Mouse (Mus musculus) midbrain, embryonic 12.5 days (tissue): ENCODE results near the gene Gm11992. TPM values are rescaled to one million over a fixed set of nuclear protein-coding genes. Genes with fewer than 3 reads are reported as not detected.

Experiments used
- ATAC-seq: fragments of 200-750 bp; cut with Nextera tagmentation; 2 replicates; pipeline ENCODE4 v1.8.0; 2017; ENCODE audit warnings: low read depth, moderate TSS enrichment, moderate library complexity; ENCODE audit not compliant: low FRiP score
- H3K27ac ChIP-seq: fragments of 300-500 bp; sonication (generic); replicated peaks from 2 replicates; pipeline ENCODE4 v1.5.1; 2016; ENCODE audit warnings: mild to moderate bottlenecking
- H3K27me3 ChIP-seq: fragments of 300-500 bp; sonication (generic); 2 replicates; pipeline ENCODE4 v1.6.1; 2016; ENCODE audit warnings: mild to moderate bottlenecking
- H3K36me3 ChIP-seq: fragments of 300-500 bp; sonication (generic); 2 replicates; pipeline ENCODE4 v1.6.1; 2016
- H3K4me1 ChIP-seq: fragments of 300-500 bp; sonication (generic); 2 replicates; pipeline ENCODE4 v1.6.1; 2016
- H3K4me2 ChIP-seq: fragments of 300-500 bp; sonication (generic); replicated peaks from 2 replicates; pipeline ENCODE4 v1.6.1; 2016; ENCODE audit warnings: mild to moderate bottlenecking, moderate library complexity
- H3K4me3 ChIP-seq: fragments of 300-500 bp; sonication (generic); 2 replicates; pipeline ENCODE4 v1.5.1; 2016; ENCODE audit warnings: mild to moderate bottlenecking
- H3K9ac ChIP-seq: fragments of 300-500 bp; sonication (generic); replicated peaks from 2 replicates; pipeline ENCODE4 v1.6.1; 2016; ENCODE audit warnings: mild to moderate bottlenecking, moderate library complexity
- H3K9me3 ChIP-seq: fragments of 300-500 bp; sonication (generic); 2 replicates; pipeline ENCODE4 v1.6.1; 2016; ENCODE audit warnings: mild to moderate bottlenecking
- WGBS: fragments of 180-500 bp; shearing (Covaris S2); methylation state at CpG from one replicate; pipeline ENCODE4 v1.1.7; 2016; 5-methylcytosine and 5-hydroxymethylcytosine counted together
- polyA plus RNA-seq: library from polyadenylated mRNA; unstranded; fragments of >200 nt; fragmentation: Nextera tagmentation; extraction: Ambion mirVana; gene quantifications from 2 replicates; pipeline ENCODE4 v1.2.1, GENCODE M21; 2016

Gm11992 gene
- polyA plus RNA-seq, 1 experiment from 2014 or later: 0.47 TPM

- H3K9me3 ChIP-seq: no peaks in the 10 kb centered on the region
- H3K27me3 ChIP-seq: peaks cover 56% of the 10 kb centered on the region
- no peak for ATAC-seq
- H3K4me3 ChIP-seq: no peak overlapping the region
- WGBS: 5% methylated on average over 3 of the region's 3 CpGs
- H3K9ac ChIP-seq: no peak overlapping the region
- H3K36me3 ChIP-seq: no peaks in the 10 kb centered on the region
- H3K27ac ChIP-seq: no peak overlapping the region
- H3K4me1 ChIP-seq: peaks cover 32% of the 10 kb centered on the region
- H3K4me2 ChIP-seq: no peak overlapping the region; the same call in 1 of the 2 replicates
Measured at GRCm38 (mm10) chr11:9116916-9117315, 68.5 kb downstream of the Gm11992 start.

GRCm38 (mm10) chr11:9117358-9118049 is 69.1 kb downstream of the Gm11992 start:
- H3K36me3 ChIP-seq: no peaks in the 10 kb centered on the region
- H3K9ac ChIP-seq: peak overlapping the region; percentile 50; the same call in 1 of the 2 replicates
- WGBS: 2% methylated on average over 13 of the region's 13 CpGs
- peaks cover 56% of the 10 kb centered on the region for H3K27me3 ChIP-seq
- peak; percentile 57 for ATAC-seq
- H3K27ac ChIP-seq: no peak overlapping the region
- H3K4me2 ChIP-seq: peak overlapping the region; percentile 98
- no peaks in the 10 kb centered on the region for H3K9me3 ChIP-seq
- peak overlapping the region; percentile 47 for H3K4me3 ChIP-seq
- peaks cover 32% of the 10 kb centered on the region for H3K4me1 ChIP-seq

- ATAC-seq: no peak
- Histone ChIP-seq H3K9ac (peak within 1 kb of the TSS; percentile 50; the same call in 1 of the 2 replicates), H3K27me3 (peaks cover 56% of the 10 kb centered on the region), H3K27ac (no peak within 1 kb of the TSS), H3K9me3 (no peaks in the 10 kb centered on the region), H3K36me3 (no peaks in the 10 kb centered on the region), H3K4me1 (peaks cover 32% of the 10 kb centered on the region), H3K4me2 (peak within 1 kb of the TSS; percentile 98), H3K4me3 (peak within 1 kb of the TSS; percentile 47)
- WGBS: 2% methylated on average over 7 of the region's 7 CpGs
Measured at GRCm38 (mm10) chr11:9118050-9118420, 69.6 kb downstream of the Gm11992 start, which contains the start of gene Upp1. Upp1 (plus strand) TSS chr11:9118103.

GRCm38 (mm10) chr11:9118421-9119121 is 70.2 kb downstream of the Gm11992 start:
- H3K27me3 ChIP-seq: peaks cover 56% of the 10 kb centered on the region
- H3K27ac ChIP-seq: no peak overlapping the region

More at GRCm38 (mm10) chr11:9118421-9119121, 70.2 kb downstream of the Gm11992 start:
- Histone ChIP-seq H3K4me3 (peak overlapping the region; percentile 47), H3K4me2 (peak overlapping the region; percentile 98), H3K9ac (peak overlapping the region; percentile 50; the same call in 1 of the 2 replicates), H3K36me3 (no peaks in the 10 kb centered on the region), H3K4me1 (peaks cover 32% of the 10 kb centered on the region), H3K9me3 (no peaks in the 10 kb centered on the region)
- WGBS: under 1% methylated on average over 40 of the region's 40 CpGs
- peak; percentile 45 for ATAC-seq

Other genes starting within 250 kb of the Gm11992 start
- 0.04 TPM in 1 of 2 replicates, not detected in the other for gene Pkd1l1, start 75.3 kb upstream of the Gm11992 start, polyA plus RNA-seq
- 17.4 and 17.9 TPM in 2 replicates for gene Hus1, start 37.4 kb upstream of the Gm11992 start, polyA plus RNA-seq
- not detected in 2 replicates for gene Sun3, start 397 bp downstream of the Gm11992 start, polyA plus RNA-seq
- gene Upp1, start 69.5 kb downstream of the Gm11992 start, polyA plus RNA-seq: 4.1 and 4.4 TPM in 2 replicates
- 0.01 TPM in 1 of 2 replicates, not detected in the other for gene Abca13, start 143.3 kb downstream of the Gm11992 start, polyA plus RNA-seq